Mouse (Mus musculus): Measurements from ENCODE around the gene Ptprg. TPM values are rescaled to one million over a fixed set of nuclear protein-coding genes. Genes with fewer than 3 reads are reported as not detected.
A peak's percentile ranks its signal among the peaks of the same experiment; 100 is the strongest.
"Not testable (repeated sequence)": the region's sequence is repeated elsewhere in the genome, so short reads cannot be mapped to it uniquely, and the experiment has no call there.

Gene Ptprg
- polyA plus RNA-seq, 1 experiment from 2014 or later = 38.7 TPM

DNA sequence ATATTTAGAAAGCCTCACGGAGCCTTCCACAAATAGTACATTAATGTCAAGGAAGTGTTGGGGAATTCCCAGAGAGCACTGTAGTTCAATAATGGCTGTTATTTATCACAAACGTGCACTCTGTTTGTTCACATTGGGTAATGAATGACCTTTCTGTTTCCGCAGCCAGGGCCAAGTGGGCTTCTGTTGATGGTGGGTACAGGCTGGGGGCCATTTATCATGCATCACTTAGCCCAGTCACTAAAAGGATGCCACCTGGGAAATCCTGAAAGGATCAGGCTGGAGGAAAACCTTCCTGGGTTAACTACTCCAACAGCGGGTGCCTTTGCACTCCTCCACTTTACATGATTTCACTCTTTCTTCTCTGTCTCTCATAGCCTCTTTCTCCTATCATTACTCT, 237.9 kb downstream of the Ptprg start:
- Histone ChIP-seq H3K9me3 (ENCODE audit: low read length) (no peaks in the 10 kb centered on the region), H3K4me2 (replicated peaks; ENCODE audit: low read depth, low read length) (no peak overlapping the region), H3K4me1 (ENCODE audit: insufficient read depth, low read length) (0 out of 2 replicates have a peak, but pooled peaks cover 6% of the 10 kb centered on the region), H3K27ac (ENCODE audit: low read length) (no peak overlapping the region), H3K27me3 (ENCODE audit: insufficient read depth, low read length) (no peaks in the 10 kb centered on the region), H3K9ac (replicated peaks; ENCODE audit: low read length) (no peak overlapping the region), H3K36me3 (ENCODE audit: insufficient read depth, low read length) (no peaks in the 10 kb centered on the region), H3K4me3 (ENCODE audit: low read length) (no peak overlapping the region)
- 43% methylated on average over 4 of the region's 4 CpGs for WGBS
- ATAC-seq (ENCODE audit: low FRiP score, low TSS enrichment) = no peak

DNA sequence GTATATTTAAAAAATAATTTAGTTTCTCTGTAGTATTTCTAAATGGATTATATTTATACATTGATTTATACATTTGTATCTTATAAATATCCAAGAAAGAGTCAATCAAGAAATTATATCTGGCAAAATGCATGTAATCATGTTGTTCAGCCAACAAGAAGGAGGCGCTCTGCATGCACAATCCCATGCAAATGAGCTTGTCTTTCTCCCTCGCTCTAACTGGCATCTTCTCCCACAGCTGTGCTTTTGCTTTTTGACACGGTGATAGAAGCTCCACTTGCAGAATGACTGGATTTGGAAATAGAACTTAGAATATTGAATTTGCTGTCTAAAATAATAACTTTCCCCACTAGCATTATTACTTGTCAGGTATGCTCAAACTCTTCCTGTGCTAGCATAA, 240.5 kb downstream of the Ptprg start:
- WGBS = 95% methylated on average over 3 of the region's 3 CpGs
- H3K4me3 ChIP-seq (ENCODE audit: low read length) = no peak overlapping the region
- no peaks in the 10 kb centered on the region for H3K36me3 ChIP-seq (ENCODE audit: insufficient read depth, low read length)
- H3K27me3 ChIP-seq (ENCODE audit: insufficient read depth, low read length) = no peaks in the 10 kb centered on the region
- ATAC-seq (ENCODE audit: low FRiP score, low TSS enrichment) = no peak
- H3K4me1 ChIP-seq (ENCODE audit: insufficient read depth, low read length) = peaks cover 10% of the 10 kb centered on the region; the same call in 1 of the 2 replicates
- no peak overlapping the region for H3K27ac ChIP-seq (ENCODE audit: low read length)
- H3K9me3 ChIP-seq (ENCODE audit: low read length) = no peaks in the 10 kb centered on the region
- H3K4me2 ChIP-seq (replicated peaks; ENCODE audit: low read depth, low read length) = no peak overlapping the region
- no peak overlapping the region for H3K9ac ChIP-seq (replicated peaks; ENCODE audit: low read length)

DNA sequence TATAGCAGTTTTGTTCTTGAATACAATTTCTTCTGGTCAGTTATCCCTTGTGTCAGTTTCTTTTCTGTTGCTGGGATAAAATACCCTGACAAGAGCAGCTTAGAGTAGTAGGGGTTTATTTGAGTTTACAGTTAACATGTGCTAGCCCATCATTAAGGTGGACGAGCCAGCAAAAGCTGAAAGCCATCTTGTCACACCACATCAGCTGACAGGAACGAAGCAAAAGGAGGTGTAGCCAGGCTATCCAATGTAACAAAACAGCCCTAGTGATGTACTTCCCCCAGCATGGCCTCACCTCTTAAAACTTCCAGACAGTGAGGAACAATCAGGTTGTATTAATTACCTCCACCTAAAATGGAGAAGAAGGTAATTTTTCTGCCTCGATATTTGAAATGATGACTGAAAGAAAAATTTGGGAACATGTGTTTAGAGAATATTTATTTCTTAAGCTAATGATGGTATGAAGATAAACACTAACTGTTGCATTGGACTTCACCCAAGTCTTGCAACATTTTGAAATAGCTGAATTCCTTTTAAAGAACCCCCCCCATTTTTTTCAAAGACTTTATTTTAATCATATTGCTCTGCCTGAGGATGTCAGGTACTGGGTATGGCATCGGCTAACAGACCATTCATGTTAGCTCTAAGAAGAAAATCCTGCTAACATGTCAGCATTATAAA, 249.2 kb downstream of the Ptprg start:
- 87% methylated on average over 4 of the region's 4 CpGs for WGBS
- no peaks in the 10 kb centered on the region for H3K27me3 ChIP-seq (ENCODE audit: insufficient read depth, low read length)
- no peaks in the 10 kb centered on the region for H3K9me3 ChIP-seq (ENCODE audit: low read length)
- H3K36me3 ChIP-seq (ENCODE audit: insufficient read depth, low read length) = no peaks in the 10 kb centered on the region
- no peak overlapping the region for H3K9ac ChIP-seq (replicated peaks; ENCODE audit: low read length)
- ATAC-seq (ENCODE audit: low FRiP score, low TSS enrichment) = no peak
- no peak overlapping the region for H3K4me2 ChIP-seq (replicated peaks; ENCODE audit: low read depth, low read length)
- no peak overlapping the region for H3K4me3 ChIP-seq (ENCODE audit: low read length)
- peaks cover 20% of the 10 kb centered on the region for H3K4me1 ChIP-seq (ENCODE audit: insufficient read depth, low read length)
- H3K27ac ChIP-seq (ENCODE audit: low read length) = no peak overlapping the region

DNA sequence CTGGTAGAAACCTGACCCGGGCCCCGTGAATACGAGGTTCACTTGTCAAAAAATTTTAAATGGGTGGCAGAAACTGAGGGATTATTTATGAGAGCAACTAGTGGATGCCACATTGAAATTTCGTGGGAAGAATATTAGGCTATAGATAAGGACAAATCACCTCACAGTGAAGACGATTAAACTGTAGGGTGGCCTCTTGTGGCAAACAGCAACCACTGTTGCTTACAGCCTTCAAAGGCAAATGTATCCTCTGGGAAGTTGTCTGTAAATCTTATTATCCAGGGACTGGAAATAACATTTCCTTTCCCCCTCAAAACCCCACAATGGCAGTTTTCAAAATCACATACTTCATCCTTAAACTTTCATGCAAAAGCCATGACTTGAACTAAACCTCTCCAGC, 253.3 kb downstream of the Ptprg start:
- Histone ChIP-seq H3K4me3 (ENCODE audit: low read length) (no peak overlapping the region), H3K27ac (ENCODE audit: low read length) (peak overlapping the region; percentile 28; the same call in 1 of the 2 replicates), H3K4me1 (ENCODE audit: insufficient read depth, low read length) (peaks cover 45% of the 10 kb centered on the region), H3K9ac (replicated peaks; ENCODE audit: low read length) (no peak overlapping the region), H3K4me2 (replicated peaks; ENCODE audit: low read depth, low read length) (no peak overlapping the region), H3K27me3 (ENCODE audit: insufficient read depth, low read length) (no peaks in the 10 kb centered on the region), H3K36me3 (ENCODE audit: insufficient read depth, low read length) (no peaks in the 10 kb centered on the region), H3K9me3 (ENCODE audit: low read length) (no peaks in the 10 kb centered on the region)
- no peak for ATAC-seq (ENCODE audit: low FRiP score, low TSS enrichment)
- WGBS = 34% methylated on average over 5 of the region's 5 CpGs

DNA sequence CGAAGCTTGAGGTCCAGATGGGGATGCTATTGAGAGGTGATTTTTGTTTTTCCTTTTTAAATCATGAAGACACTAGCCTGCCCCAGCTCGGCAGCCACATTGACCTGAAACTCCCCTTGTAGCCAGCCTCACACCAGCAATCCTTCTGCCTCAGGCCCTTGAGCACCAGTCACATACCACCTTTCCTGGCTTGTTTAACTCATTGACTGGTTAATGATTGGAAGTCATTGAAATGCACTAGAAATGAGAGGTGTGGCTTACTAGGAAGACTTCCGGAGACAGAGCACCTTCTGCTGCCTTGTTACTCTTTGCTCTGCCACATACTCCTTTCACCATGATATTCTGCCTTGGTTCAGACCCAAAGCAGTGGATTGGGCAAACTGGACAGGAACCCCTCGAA, 254.1 kb downstream of the Ptprg start:
- Histone ChIP-seq H3K27me3 (ENCODE audit: insufficient read depth, low read length) (no peaks in the 10 kb centered on the region), H3K27ac (ENCODE audit: low read length) (peak overlapping the region; percentile 28), H3K4me1 (ENCODE audit: insufficient read depth, low read length) (peaks cover 49% of the 10 kb centered on the region), H3K4me3 (ENCODE audit: low read length) (no peak overlapping the region), H3K36me3 (ENCODE audit: insufficient read depth, low read length) (no peaks in the 10 kb centered on the region), H3K4me2 (replicated peaks; ENCODE audit: low read depth, low read length) (peak overlapping the region; percentile 31), H3K9me3 (ENCODE audit: low read length) (no peaks in the 10 kb centered on the region), H3K9ac (replicated peaks; ENCODE audit: low read length) (0 out of 2 replicates have a peak overlapping the region, but pooled peaks have one; percentile 2)
- peak; percentile 86 for ATAC-seq (ENCODE audit: low FRiP score, low TSS enrichment)
- WGBS = 46% methylated on average over 4 of the region's 4 CpGs

DNA sequence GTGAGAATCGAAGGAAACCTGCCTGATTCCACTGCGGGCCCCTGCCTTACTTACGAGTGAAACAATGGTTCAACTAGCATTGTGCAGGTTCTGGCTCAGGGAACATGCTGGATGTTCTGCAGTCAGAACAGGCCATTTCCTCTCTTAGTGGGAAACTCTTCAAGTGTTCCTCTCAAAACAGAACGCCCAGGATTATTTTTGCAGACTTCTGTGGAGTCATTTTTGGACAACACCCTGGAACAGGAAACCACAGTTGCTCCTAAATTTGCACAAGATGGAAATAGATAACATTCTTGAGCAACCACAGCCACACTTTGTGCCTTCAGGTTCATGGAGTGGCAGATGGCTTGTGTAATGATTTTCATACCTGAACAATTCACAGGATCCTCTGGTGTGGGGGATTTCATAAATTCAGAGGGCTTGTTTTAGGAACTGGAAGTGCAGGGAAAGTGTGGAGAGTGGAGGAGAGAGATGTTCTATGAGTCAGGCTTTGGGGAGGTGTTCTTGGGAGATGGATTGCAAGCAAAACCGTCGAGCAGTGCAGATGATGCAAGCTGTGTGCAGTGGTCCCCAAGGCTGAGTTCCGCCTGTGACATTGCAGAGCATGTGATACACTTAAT, 257.9 kb downstream of the Ptprg start:
- Histone ChIP-seq H3K27ac (ENCODE audit: low read length) (peak overlapping the region; percentile 51), H3K9ac (replicated peaks; ENCODE audit: low read length) (no peak overlapping the region), H3K9me3 (ENCODE audit: low read length) (no peaks in the 10 kb centered on the region), H3K36me3 (ENCODE audit: insufficient read depth, low read length) (no peaks in the 10 kb centered on the region), H3K27me3 (ENCODE audit: insufficient read depth, low read length) (no peaks in the 10 kb centered on the region), H3K4me2 (replicated peaks; ENCODE audit: low read depth, low read length) (no peak overlapping the region), H3K4me1 (ENCODE audit: insufficient read depth, low read length) (peaks cover 46% of the 10 kb centered on the region), H3K4me3 (ENCODE audit: low read length) (no peak overlapping the region)
- WGBS = 51% methylated on average over 7 of the region's 7 CpGs
- ATAC-seq (ENCODE audit: low FRiP score, low TSS enrichment) = no peak

DNA sequence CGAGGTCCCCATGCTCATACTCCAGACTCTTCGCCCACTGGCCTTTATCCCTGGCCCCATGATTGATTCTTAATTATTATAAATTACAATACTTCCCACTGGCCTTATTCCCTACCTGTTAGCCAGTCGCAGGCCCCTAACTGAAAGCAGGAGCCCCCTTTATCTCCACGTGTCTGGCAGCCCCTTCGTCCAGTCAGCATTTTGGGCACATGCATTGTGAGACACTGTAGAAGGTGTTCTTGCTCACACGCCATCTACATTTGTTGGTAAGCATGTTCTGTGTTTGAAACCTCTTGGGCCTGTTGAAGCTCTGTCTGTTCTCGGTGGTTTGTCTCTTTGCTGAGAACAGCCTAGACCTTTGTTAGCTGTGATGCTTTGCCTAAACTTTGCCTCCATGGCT, 259.0 kb downstream of the Ptprg start:
- Histone ChIP-seq H3K27me3 (ENCODE audit: insufficient read depth, low read length) (no peaks in the 10 kb centered on the region), H3K4me1 (ENCODE audit: insufficient read depth, low read length) (peaks cover 36% of the 10 kb centered on the region), H3K27ac (ENCODE audit: low read length) (no peak overlapping the region), H3K9me3 (ENCODE audit: low read length) (no peaks in the 10 kb centered on the region), H3K4me3 (ENCODE audit: low read length) (no peak overlapping the region), H3K36me3 (ENCODE audit: insufficient read depth, low read length) (no peaks in the 10 kb centered on the region), H3K9ac (replicated peaks; ENCODE audit: low read length) (no peak overlapping the region), H3K4me2 (replicated peaks; ENCODE audit: low read depth, low read length) (no peak overlapping the region)
- no peak for ATAC-seq (ENCODE audit: low FRiP score, low TSS enrichment)
- 90% methylated on average over 7 of the region's 7 CpGs for WGBS

DNA sequence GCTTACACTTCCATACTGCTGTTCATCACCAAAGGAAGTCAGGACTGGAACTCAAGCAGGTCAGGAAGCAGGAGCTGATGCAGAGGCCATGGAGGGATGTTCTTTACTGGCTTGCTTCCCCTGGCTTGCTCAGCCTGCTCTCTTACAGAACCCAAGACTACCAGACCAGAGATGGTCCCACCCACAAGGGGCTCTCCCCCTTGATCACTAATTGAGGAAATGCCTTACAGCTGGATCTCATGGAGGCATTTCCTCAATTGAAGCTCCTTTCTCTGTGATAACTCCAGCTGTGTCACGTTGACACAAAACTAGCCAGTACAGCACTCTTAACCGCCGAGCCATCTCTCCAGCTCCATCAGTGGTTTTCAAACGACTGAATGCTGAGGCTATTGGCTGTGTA, 261.5 kb downstream of the Ptprg start:
- H3K4me3 ChIP-seq (ENCODE audit: low read length); ATAC-seq (ENCODE audit: low FRiP score, low TSS enrichment); H3K4me2 ChIP-seq (replicated peaks; ENCODE audit: low read depth, low read length); H3K27me3 ChIP-seq (ENCODE audit: insufficient read depth, low read length); H3K9me3 ChIP-seq (ENCODE audit: low read length); H3K36me3 ChIP-seq (ENCODE audit: insufficient read depth, low read length); H3K9ac ChIP-seq (replicated peaks; ENCODE audit: low read length); H3K27ac ChIP-seq (ENCODE audit: low read length): not testable (repeated sequence)
- H3K4me1 ChIP-seq (ENCODE audit: insufficient read depth, low read length) = peaks cover 24% of the 10 kb centered on the region
- 54% methylated on average over 4 of the region's 4 CpGs for WGBS

DNA sequence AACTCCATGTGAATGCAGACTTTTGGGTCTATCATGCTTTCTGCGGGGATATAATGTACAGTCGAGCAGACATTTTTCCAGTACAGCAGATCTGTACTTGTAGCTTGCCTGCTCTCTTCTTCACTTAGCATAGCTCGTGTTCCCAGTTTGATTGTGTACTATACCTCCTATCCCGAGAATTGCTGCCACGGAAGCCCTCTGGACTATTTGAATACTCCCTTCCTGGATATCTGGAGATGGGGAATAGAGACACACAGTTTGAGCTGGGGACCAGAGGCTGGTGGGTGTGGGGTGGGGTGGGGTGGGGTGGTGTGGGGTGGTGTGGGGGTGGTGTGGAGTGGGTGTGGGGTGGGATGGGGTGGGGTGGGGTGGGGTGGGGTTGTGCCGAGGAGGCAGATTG, 263.9 kb downstream of the Ptprg start:
- H3K4me3 ChIP-seq (ENCODE audit: low read length) = no peak overlapping the region
- no peaks in the 10 kb centered on the region for H3K36me3 ChIP-seq (ENCODE audit: insufficient read depth, low read length)
- no peak overlapping the region for H3K4me2 ChIP-seq (replicated peaks; ENCODE audit: low read depth, low read length)
- no peak for ATAC-seq (ENCODE audit: low FRiP score, low TSS enrichment)
- H3K27me3 ChIP-seq (ENCODE audit: insufficient read depth, low read length) = no peaks in the 10 kb centered on the region
- H3K27ac ChIP-seq (ENCODE audit: low read length) = no peak overlapping the region
- no peak overlapping the region for H3K9ac ChIP-seq (replicated peaks; ENCODE audit: low read length)
- 73% methylated on average over 5 of the region's 6 CpGs for WGBS
- H3K4me1 ChIP-seq (ENCODE audit: insufficient read depth, low read length) = peaks cover 10% of the 10 kb centered on the region
- no peaks in the 10 kb centered on the region for H3K9me3 ChIP-seq (ENCODE audit: low read length)

DNA sequence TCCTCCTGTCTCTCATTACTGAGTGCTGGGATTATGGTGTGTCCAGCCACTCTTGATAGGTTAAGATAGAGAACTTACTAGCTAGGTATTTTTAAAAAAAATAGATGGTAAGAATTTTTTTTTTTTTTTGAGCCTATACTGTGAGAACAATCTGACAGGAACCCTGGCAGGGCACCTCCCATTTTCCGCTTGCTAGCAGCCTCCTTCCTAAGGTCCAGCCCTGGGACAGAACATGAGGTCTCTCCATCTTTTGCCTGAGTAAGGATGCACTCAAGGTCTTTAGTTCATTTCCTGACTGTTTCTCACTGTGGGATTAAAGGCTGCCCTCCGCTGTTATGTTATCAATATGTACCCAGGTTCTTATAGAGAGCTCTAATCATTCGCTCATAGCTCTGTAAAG, 264.7 kb downstream of the Ptprg start:
- no peak overlapping the region for H3K4me3 ChIP-seq (ENCODE audit: low read length)
- no peak overlapping the region for H3K4me2 ChIP-seq (replicated peaks; ENCODE audit: low read depth, low read length)
- no peaks in the 10 kb centered on the region for H3K9me3 ChIP-seq (ENCODE audit: low read length)
- H3K27me3 ChIP-seq (ENCODE audit: insufficient read depth, low read length) = no peaks in the 10 kb centered on the region
- no peaks in the 10 kb centered on the region for H3K36me3 ChIP-seq (ENCODE audit: insufficient read depth, low read length)
- peaks cover 17% of the 10 kb centered on the region for H3K4me1 ChIP-seq (ENCODE audit: insufficient read depth, low read length)
- H3K9ac ChIP-seq (replicated peaks; ENCODE audit: low read length) = no peak overlapping the region
- WGBS = 70% methylated on average over 3 of the region's 3 CpGs
- no peak for ATAC-seq (ENCODE audit: low FRiP score, low TSS enrichment)
- no peak overlapping the region for H3K27ac ChIP-seq (ENCODE audit: low read length)
